Mouse (Mus musculus) ES-E14 (cell line): Measurements from ENCODE around the gene Fam72a. TPM values are rescaled to one million over a fixed set of nuclear protein-coding genes. Genes with fewer than 3 reads are reported as not detected.

Source experiments
- DNase-seq: peaks from one replicate; pipeline ENCODE4 v3.0.0-alpha.2; 2013; ENCODE audit warnings: low read depth, low spot score
- H3K27ac ChIP-seq: 2 replicates; pipeline ENCODE4 v1.5.1; 2012; ENCODE audit warnings: low read depth, mild to moderate bottlenecking, low read length, moderate library complexity, mixed read lengths; ENCODE audit not compliant: poor library complexity, insufficient read depth, severe bottlenecking
- H3K36me3 ChIP-seq: 2 replicates; pipeline ENCODE4 v1.6.1; 2012; ENCODE audit warnings: mild to moderate bottlenecking, low read length, moderate library complexity, mixed read lengths; ENCODE audit not compliant: control insufficient read depth, poor library complexity, insufficient read depth, severe bottlenecking
- H3K4me1 ChIP-seq, 2 experiments: fragments of 150-350 bp in 1 of 2; sonication (generic) in 1 of 2; 2 replicates each; pipeline ENCODE4 v1.6.1; 2012; ENCODE audit warnings: low read length in 2 of 2, mild to moderate bottlenecking in 1 of 2, mixed read lengths in 1 of 2; ENCODE audit not compliant: control insufficient read depth in 2 of 2, insufficient read depth in 2 of 2, poor library complexity in 1 of 2
- H3K4me3 ChIP-seq, 2 experiments: fragments of 150-350 bp in 1 of 2; sonication (generic) in 1 of 2; 2 replicates each; pipeline ENCODE4 v1.5.1; 2012; ENCODE audit warnings: low read length in 2 of 2, low read depth in 1 of 2, mild to moderate bottlenecking in 1 of 2, mixed read lengths in 1 of 2; ENCODE audit not compliant: insufficient read depth in 1 of 2, poor library complexity in 1 of 2, severe bottlenecking in 1 of 2
- H3K9ac ChIP-seq: 2 replicates; pipeline ENCODE4 v1.6.1; 2012; ENCODE audit warnings: low read depth, mild to moderate bottlenecking, low read length, mixed read lengths; ENCODE audit not compliant: poor library complexity, insufficient read depth, severe bottlenecking
- H3K9me3 ChIP-seq: fragments of 150-350 bp; sonication (generic); 2 replicates; pipeline ENCODE4 v1.6.1; 2012; ENCODE audit warnings: low read depth, mild to moderate bottlenecking, low read length; ENCODE audit not compliant: control insufficient read depth, insufficient read depth
- CHD2 ChIP-seq: IDR thresholded peaks from 2 replicates; pipeline ENCODE4 v1.6.1; 2014; ENCODE audit warnings: mild to moderate bottlenecking, low read depth, low read length, inconsistent platforms
- HCFC1 ChIP-seq: IDR thresholded peaks from 2 replicates; pipeline ENCODE4 v1.6.1; 2012; ENCODE audit warnings: low read length, inconsistent platforms, borderline replicate concordance; ENCODE audit not compliant: insufficient read depth
- MAFK ChIP-seq: IDR thresholded peaks from 2 replicates; pipeline ENCODE4 v1.6.1; 2014; ENCODE audit warnings: mild to moderate bottlenecking, low read depth, low read length, inconsistent platforms; ENCODE audit not compliant: insufficient read depth
- ZC3H11A ChIP-seq: IDR thresholded peaks from 2 replicates; pipeline ENCODE4 v1.6.1; 2012; ENCODE audit warnings: low read depth, mild to moderate bottlenecking, inconsistent platforms, low read length, borderline replicate concordance
- ZNF384 ChIP-seq: IDR thresholded peaks from 2 replicates; pipeline ENCODE4 v1.6.1; 2012; ENCODE audit warnings: low read depth, low read length, inconsistent platforms
- in situ Hi-C, 2 experiments: fragments of 600-800 bp; cut with MboI; formaldehyde crosslinking; loops; one replicate each; pipeline ENCODE4 v1.15.1; 2025; ENCODE audit warnings: low sequenced_read_pairs in 2 of 2, inconsistent platforms in 1 of 2; ENCODE audit not compliant: unreplicated experiment in 2 of 2
- total RNA-seq: library from RNA; depleted of rRNA; stranded (reverse); fragments of 300-350 nt; gene quantifications from 2 replicates; pipeline ENCODE4 v1.2.3, GENCODE M21; 2012

The Fam72a gene
- total RNA-seq, 1 experiment = 5.8 TPM

DNA sequence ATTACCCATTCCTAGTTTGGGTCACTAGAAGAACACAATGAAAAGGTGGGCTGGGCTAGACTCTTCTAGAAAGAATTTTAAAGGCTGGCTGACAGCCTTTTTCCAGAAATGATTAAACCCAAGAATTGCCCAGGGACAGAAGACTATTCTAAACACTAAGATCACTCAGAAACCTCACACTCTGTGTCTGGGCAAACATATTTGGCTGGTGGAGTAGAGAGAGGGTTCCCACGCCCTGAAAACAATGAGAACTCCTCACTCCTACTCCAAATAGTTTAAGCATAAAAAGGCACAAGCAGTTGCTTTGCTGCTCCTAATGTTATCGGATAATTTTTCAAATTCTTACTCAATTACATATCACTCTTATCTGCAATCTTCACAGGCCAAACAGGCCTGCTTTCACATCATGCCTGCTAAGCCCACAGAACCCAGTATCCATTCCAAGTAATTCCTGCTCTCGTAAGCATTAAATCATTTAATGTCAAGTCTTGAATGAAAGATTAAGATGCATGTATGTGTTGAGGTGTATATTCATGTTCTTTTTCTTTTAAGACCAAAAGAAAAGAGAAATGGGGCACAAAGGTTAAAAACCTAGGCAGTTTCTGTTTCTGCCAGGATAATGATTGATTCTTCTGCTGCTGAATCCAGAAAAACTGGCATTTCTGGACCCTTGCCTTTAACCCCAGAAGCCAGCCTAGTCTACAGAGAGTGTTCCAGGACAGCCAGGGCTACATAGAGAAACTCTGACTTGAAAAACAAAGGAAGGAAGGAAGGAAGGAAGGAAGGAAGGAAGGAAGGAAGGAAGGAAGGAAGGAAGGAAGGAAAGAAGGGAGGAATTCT lies 15.8 kb upstream of the Fam72a start:
- Histone ChIP-seq H3K36me3 (no peaks in the 10 kb centered on the region), H3K4me1 (peaks cover 0 to 9% of the 10 kb centered on the region in 2 experiments; a peak in 2 of 4 replicates), H3K4me3 (no peak overlapping the region), H3K9ac (no peak overlapping the region), H3K9me3 (no peaks in the 10 kb centered on the region), H3K27ac (no peak overlapping the region)
- TF ChIP-seq ZNF384 (no peak), CHD2 (no peak), HCFC1 (no peak), MAFK (no peak), ZC3H11A (no peak)
- in situ Hi-C loops = no loop called here
- no peak for DNase-seq

- no peak for TF ChIP-seq CHD2
- no peak for TF ChIP-seq ZC3H11A
- no peak for TF ChIP-seq HCFC1
- no peak for TF ChIP-seq ZNF384
- TF ChIP-seq MAFK = no peak
- Histone ChIP-seq H3K9ac (no peak overlapping the region), H3K4me1 (peaks cover 0 to 9% of the 10 kb centered on the region in 2 experiments; a peak in 2 of 4 replicates), H3K36me3 (no peaks in the 10 kb centered on the region), H3K4me3 (no peak overlapping the region; a peak in 1 of 4 replicates), H3K27ac (no peak overlapping the region), H3K9me3 (no peaks in the 10 kb centered on the region)
- DNase-seq = no peak
- in situ Hi-C loops = no loop called here
These were observed 14.6 kb upstream of the Fam72a start for GRCm38 (mm10) chr1:131513136-131513535.

GRCm38 (mm10) chr1:131514197-131514596 lies 13.5 kb upstream of the Fam72a start:
- TF ChIP-seq ZNF384 (peak; percentile 84), MAFK (no peak), ZC3H11A (no peak), CHD2 (no peak), HCFC1 (no peak)
- no peak overlapping the region for H3K4me3 ChIP-seq
- in situ Hi-C loops = no loop called here
- no peaks in the 10 kb centered on the region for H3K36me3 ChIP-seq
- peaks cover 0 to 9% of the 10 kb centered on the region in 2 experiments; a peak in 2 of 4 replicates for H3K4me1 ChIP-seq
- no peaks in the 10 kb centered on the region for H3K9me3 ChIP-seq
- H3K9ac ChIP-seq = no peak overlapping the region
- no peak for DNase-seq
- H3K27ac ChIP-seq = peak overlapping the region; percentile 18; the same call in 1 of the 2 replicates

DNA sequence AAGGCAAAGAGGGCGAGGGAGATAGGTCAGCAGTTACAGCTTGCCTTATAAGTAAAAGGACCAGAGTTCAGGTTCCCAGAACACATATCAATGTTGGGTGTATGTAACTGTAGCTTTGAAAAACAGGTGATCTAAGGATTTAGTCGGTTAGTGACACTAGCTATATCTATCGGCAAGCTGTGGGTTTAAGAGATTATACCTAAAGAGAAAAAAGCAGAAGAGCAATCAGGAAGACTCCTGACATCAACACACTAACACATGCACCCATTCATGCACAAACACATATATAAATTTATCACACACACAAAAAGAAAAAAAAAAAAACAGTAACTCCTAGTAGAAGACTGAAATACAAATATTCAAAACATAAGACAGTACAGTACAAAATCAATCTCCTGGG lies 11.1 kb upstream of the Fam72a start:
- no peaks in the 10 kb centered on the region for H3K9me3 ChIP-seq
- H3K36me3 ChIP-seq = no peaks in the 10 kb centered on the region
- H3K4me3 ChIP-seq = no peak overlapping the region
- no peak overlapping the region for H3K27ac ChIP-seq
- in situ Hi-C loops = no loop called here
- DNase-seq = no peak
- no peak overlapping the region for H3K9ac ChIP-seq
- peaks cover 0 to 9% of the 10 kb centered on the region in 2 experiments; a peak in 2 of 4 replicates for H3K4me1 ChIP-seq
- TF ChIP-seq HCFC1 (no peak), ZC3H11A (no peak), CHD2 (no peak), ZNF384 (no peak), MAFK (no peak)

GRCm38 (mm10) chr1:131523794-131524193 lies 3.9 kb upstream of the Fam72a start:
- H3K36me3 ChIP-seq = no peaks in the 10 kb centered on the region
- no peak for TF ChIP-seq ZC3H11A
- no peak for TF ChIP-seq ZNF384
- no peaks in the 10 kb centered on the region for H3K9me3 ChIP-seq
- no peak for DNase-seq
- no peak overlapping the region for H3K27ac ChIP-seq
- H3K9ac ChIP-seq = no peak overlapping the region
- peaks cover 5 to 16% of the 10 kb centered on the region in 2 experiments; a peak in 3 of 4 replicates for H3K4me1 ChIP-seq
- no peak overlapping the region for H3K4me3 ChIP-seq
- in situ Hi-C loops = no loop called here
